Mouse (Mus musculus): ENCODE data around the gene Arl4d.
A peak's percentile ranks its signal among the peaks of the same experiment; 100 is the strongest.

Arl4d gene

GRCm38 (mm10) chr11:101675349-101675748, 10.0 kb downstream of the Arl4d start:
- DNase-seq (ENCODE audit: low read depth, low spot score) = peak; percentile 33

GRCm38 (mm10) chr11:101677655-101678054, 12.3 kb downstream of the Arl4d start:
- DNase-seq (ENCODE audit: low read depth, low spot score) = no peak

GRCm38 (mm10) chr11:101678770-101679169, 13.4 kb downstream of the Arl4d start:
- DNase-seq (ENCODE audit: low read depth, low spot score) = no peak

- no peak for DNase-seq (ENCODE audit: low read depth, low spot score)
These were observed 14.6 kb downstream of the Arl4d start for GRCm38 (mm10) chr11:101679907-101680306.

GRCm38 (mm10) chr11:101680634-101681325, 15.4 kb downstream of the Arl4d start:
- no peak for DNase-seq (ENCODE audit: low read depth, low spot score)

DNA sequence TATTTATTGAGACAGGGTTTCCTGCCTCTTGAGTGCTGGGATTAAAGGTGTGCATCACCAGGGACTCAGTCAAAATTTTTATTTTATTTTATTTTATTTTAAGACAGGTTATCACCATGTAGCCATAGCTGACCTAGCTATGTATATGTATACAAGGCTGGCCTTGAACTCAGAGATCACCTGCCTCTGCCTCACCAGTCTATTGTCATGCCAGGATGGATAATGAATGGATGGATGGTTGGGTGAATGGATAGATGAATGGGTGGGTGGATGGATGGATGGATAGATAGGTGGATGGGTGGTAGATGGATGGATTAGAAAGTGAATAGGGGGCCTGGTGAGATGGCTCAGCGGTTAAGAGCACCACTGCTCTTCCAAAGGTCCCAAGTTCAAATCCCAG, 16.6 kb downstream of the Arl4d start:
- peak; percentile 87 for DNase-seq (ENCODE audit: low read depth, low spot score)

GRCm38 (mm10) chr11:101682410-101682960, 17.1 kb downstream of the Arl4d start:
- peak; percentile 60 for DNase-seq (ENCODE audit: low read depth, low spot score)

GRCm38 (mm10) chr11:101687351-101688301, 22.3 kb downstream of the Arl4d start:
- DNase-seq (ENCODE audit: low read depth, low spot score) = no peak

- DNase-seq (ENCODE audit: low read depth, low spot score) = no peak
These were observed 24.4 kb downstream of the Arl4d start for GRCm38 (mm10) chr11:101689701-101690113.

DNA sequence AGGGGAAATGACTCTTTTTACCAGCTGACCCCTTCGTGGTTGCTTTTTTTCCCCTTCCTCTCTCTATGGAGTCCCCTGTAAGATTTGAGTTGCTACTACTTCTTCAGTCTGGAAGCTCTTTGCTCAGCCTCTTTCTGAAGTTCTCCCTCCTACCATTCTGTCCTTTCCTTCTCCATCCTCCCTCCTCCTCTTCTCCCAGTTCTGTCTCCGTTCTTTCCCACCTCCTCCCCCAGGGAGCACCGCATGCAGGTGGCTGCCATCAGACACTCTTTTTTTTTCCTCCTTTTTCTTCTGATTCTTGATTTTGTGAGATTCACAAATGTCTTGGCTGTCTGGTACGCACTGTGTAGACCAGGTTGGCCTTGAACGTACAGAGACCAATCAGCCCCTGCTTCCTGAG, 25.0 kb downstream of the Arl4d start:
- DNase-seq (ENCODE audit: low read depth, low spot score) = no peak

GRCm38 (mm10) chr11:101695906-101696661, 30.7 kb downstream of the Arl4d start:
- DNase-seq (ENCODE audit: low read depth, low spot score) = peak; percentile 59

GRCm38 (mm10) chr11:101697156-101697861, 32.0 kb downstream of the Arl4d start:
- no peak for DNase-seq (ENCODE audit: low read depth, low spot score)

GRCm38 (mm10) chr11:101698114-101698513, 32.8 kb downstream of the Arl4d start:
- DNase-seq (ENCODE audit: low read depth, low spot score) = peak; percentile 79

- DNase-seq (ENCODE audit: low read depth, low spot score) = no peak
These were observed 34.2 kb downstream of the Arl4d start for GRCm38 (mm10) chr11:101699556-101699955.

DNA sequence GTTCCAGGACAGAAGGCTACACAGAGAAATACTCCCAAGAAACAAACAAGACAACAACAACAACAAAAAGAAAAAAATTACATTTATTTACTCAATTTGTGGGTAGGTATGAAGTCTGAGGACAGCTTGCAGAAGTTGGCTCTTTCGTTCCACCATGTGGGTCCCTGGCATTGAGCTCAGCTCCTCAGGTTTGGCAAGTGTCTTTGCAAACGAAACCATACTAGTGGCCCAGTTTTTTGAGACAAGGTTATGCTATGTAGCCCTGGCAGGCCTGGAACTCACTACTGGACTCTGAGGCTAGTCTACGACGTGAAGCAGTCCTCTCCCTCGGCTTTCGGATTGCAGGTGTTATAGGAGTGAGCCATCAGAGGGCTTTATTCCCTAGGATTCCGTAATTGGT, 34.6 kb downstream of the Arl4d start:
- no peak for DNase-seq (ENCODE audit: low read depth, low spot score)

DNA sequence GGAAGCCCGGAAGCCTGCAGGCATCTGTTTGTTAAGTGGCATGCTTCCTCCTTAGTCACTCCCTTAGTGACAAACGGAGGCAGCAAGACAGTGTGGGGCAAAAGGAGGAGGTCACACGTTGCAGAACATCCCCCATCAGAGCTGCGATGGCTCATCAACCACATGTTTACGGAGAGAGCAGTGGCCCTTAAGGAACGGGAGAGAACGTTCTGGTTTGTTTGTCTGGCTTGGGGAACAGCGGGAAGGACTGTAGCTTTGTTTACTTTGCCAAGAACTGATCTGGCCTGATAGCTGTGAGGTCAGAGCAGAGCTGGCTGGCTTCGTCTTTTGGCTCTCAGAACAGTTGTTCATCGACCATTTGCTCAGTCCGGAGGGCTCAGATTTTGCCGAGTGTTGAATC, 35.1 kb downstream of the Arl4d start:
- no peak for DNase-seq (ENCODE audit: low read depth, low spot score)

DNA sequence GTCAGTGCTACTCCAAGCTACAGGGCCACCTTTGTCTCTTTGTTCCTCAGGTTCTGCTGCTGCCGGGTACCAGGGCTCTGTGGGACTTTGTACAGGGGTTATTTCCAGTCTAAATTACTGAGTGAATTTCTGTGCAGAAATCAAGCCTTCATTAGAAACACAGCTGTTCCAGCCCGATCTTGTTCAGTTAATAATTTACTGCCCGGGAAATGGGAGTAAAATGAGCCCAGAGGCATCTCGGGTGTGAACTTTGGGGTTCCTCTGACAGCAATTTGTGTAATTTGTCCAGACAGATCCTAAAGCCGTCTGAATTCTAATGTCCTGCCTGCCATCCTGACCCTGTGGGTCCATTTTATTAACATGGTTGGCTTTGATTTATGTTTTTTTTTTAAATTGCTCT, 38.7 kb downstream of the Arl4d start:
- no peak for DNase-seq (ENCODE audit: low read depth, low spot score)

GRCm38 (mm10) chr11:101706764-101707448, 41.6 kb downstream of the Arl4d start:
- no peak for DNase-seq (ENCODE audit: low read depth, low spot score)

DNA sequence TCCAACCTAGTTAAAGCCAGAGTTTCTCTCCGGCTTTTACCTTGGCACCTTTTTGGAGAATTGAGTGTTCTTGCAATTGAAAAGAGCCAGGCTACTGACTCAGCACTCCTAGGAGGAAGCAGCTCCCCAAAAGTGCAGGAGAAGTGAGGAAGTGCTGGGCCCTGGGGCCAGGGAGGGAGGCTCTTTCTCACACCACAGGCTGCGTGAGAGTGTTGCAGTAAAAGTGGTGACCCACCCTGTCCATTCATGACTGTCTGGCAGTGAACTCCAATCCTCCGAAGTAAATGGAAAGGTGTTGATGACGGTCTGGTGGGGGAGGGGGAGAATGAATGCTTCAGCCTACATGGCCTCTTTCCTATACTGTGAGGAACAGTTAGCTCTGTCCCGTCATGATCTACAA, 43.1 kb downstream of the Arl4d start:
- DNase-seq (ENCODE audit: low read depth, low spot score) = peak; percentile 63

DNA sequence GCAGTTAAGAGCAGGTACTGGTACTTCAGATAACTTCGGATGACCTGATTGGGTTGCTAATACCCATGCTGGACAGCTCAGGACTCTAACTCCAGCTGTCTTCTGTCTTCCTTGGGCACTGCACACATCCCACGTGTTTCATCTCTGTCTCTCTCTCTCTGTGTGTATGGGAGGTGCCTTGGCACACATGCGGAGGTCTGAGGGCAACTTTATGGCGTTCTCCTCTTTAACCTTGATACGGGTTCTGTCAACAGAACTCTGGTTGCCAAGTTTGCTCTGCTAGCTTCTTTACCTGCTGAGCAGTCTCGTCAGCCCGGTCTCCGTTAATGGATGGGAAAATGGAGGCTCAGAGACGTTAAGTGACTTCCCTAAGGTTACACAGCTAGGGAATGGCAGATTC, 47.5 kb downstream of the Arl4d start:
- no peak for DNase-seq (ENCODE audit: low read depth, low spot score)

All from ZHBTc4 (cell line).